Mouse (Mus musculus) inflammation-experienced regulatory T-cells, adult 6 months (primary cell): ENCODE results near the gene Trappc2. TPM values are rescaled to one million over a fixed set of nuclear protein-coding genes. Genes with fewer than 3 reads are reported as not detected.
A peak's percentile ranks its signal among the peaks of the same experiment; 100 is the strongest.

Source experiments
- ATAC-seq: one replicate; pipeline ENCODE4 v1.8.0; 2017
- polyA plus RNA-seq, 3 experiments: library from polyadenylated mRNA; unstranded; fragments of 100-300 nt; shearing (Covaris generic); gene quantifications; one replicate each; pipeline ENCODE4 v1.2.1; 2017

The Trappc2 gene
- 10 to 100 TPM; 31.9 to 40.6 (median 34.5) TPM for polyA plus RNA-seq

- ATAC-seq: peak; percentile 57
These were observed at the start of gene Trappc2 for GRCm38 (mm10) chrX:166440036-166440615. Gene Trappc2, plus strand, starts transcription at chrX:166440574.

- ATAC-seq: no peak
These were observed 46.6 kb upstream of the Trappc2 start for GRCm38 (mm10) chrX:166393753-166394152.

- ATAC-seq: no peak
These were observed 32.5 kb upstream of the Trappc2 start for GRCm38 (mm10) chrX:166407865-166408264.

- no peak for ATAC-seq
These were observed 24.2 kb upstream of the Trappc2 start for GRCm38 (mm10) chrX:166416196-166416595.

GRCm38 (mm10) chrX:166434812-166435211 lies 5.6 kb upstream of the Trappc2 start:
- no peak for ATAC-seq

GRCm38 (mm10) chrX:166440616-166441063 lies 266 bp downstream of the Trappc2 start, which contains the start of gene Ofd1:
Gene Ofd1, minus strand, starts transcription at chrX:166440704.
- ATAC-seq: peak; percentile 99

- no peak for ATAC-seq
These were observed 4.2 kb downstream of the Trappc2 start for GRCm38 (mm10) chrX:166444552-166444951.

GRCm38 (mm10) chrX:166453532-166453931 lies 13.2 kb downstream of the Trappc2 start:
- ATAC-seq: no peak

GRCm38 (mm10) chrX:166454331-166454730 lies 14.0 kb downstream of the Trappc2 start:
- no peak for ATAC-seq

GRCm38 (mm10) chrX:166455525-166455924 lies 15.2 kb downstream of the Trappc2 start:
- no peak for ATAC-seq

- ATAC-seq: no peak
These were observed 27.9 kb downstream of the Trappc2 start for GRCm38 (mm10) chrX:166468321-166468720.

- no peak for ATAC-seq
These were observed 32.2 kb downstream of the Trappc2 start for GRCm38 (mm10) chrX:166472612-166473011.

GRCm38 (mm10) chrX:166477393-166477792 lies 37.0 kb downstream of the Trappc2 start:
- ATAC-seq: no peak

GRCm38 (mm10) chrX:166478631-166479364 lies 38.4 kb downstream of the Trappc2 start:
- ATAC-seq: peak; percentile 36

- ATAC-seq: peak; percentile 93
These were observed 39.1 kb downstream of the Trappc2 start, which contains the start of gene Rab9 for GRCm38 (mm10) chrX:166479365-166479983. Gene Rab9, minus strand, starts transcription at chrX:166479867.

- ATAC-seq: no peak
These were observed 54.7 kb downstream of the Trappc2 start for GRCm38 (mm10) chrX:166495052-166495451.

GRCm38 (mm10) chrX:166497771-166498170 lies 57.4 kb downstream of the Trappc2 start:
- ATAC-seq: no peak

- no peak for ATAC-seq
These were observed 59.3 kb downstream of the Trappc2 start for GRCm38 (mm10) chrX:166499496-166500190.
